Mouse (Mus musculus) bone marrow, adult 2 months (tissue): ENCODE data around the gene Rcc2. TPM values are rescaled to one million over a fixed set of nuclear protein-coding genes. Genes with fewer than 3 reads are reported as not detected.
A peak's percentile ranks its signal among the peaks of the same experiment; 100 is the strongest.

Source experiments
- H3K27ac ChIP-seq: fragments of 200-500 bp; 2 replicates; pipeline ENCODE4 v1.5.1; 2012; ENCODE audit warnings: low read depth, mild to moderate bottlenecking, control low read depth, inconsistent platforms, low read length; ENCODE audit not compliant: control insufficient read depth, poor library complexity, insufficient read depth
- H3K4me1 ChIP-seq: fragments of 200-500 bp; 2 replicates; pipeline ENCODE4 v1.6.1; 2011; ENCODE audit warnings: low read length; ENCODE audit not compliant: control insufficient read depth, insufficient read depth
- H3K4me3 ChIP-seq: fragments of 200-500 bp; replicated peaks from 2 replicates; pipeline ENCODE3; 2011; ENCODE audit warnings: mild to moderate bottlenecking, low read depth, low read length, control low read depth; ENCODE audit not compliant: control insufficient read depth
- CTCF ChIP-seq: fragments of 200-500 bp; IDR thresholded peaks from 2 replicates; pipeline ENCODE4 v1.5.1; 2011; ENCODE audit warnings: low read length, control low read depth; ENCODE audit not compliant: control insufficient read depth, insufficient read depth
- POLR2A ChIP-seq: fragments of 200-500 bp; IDR thresholded peaks from 2 replicates; pipeline ENCODE4 v1.6.1; 2011; ENCODE audit warnings: low read depth, mild to moderate bottlenecking, control low read depth, low read length, borderline replicate concordance; ENCODE audit not compliant: control insufficient read depth
- WGBS: fragments of 180-500 bp; shearing (Covaris S2); methylation state at CpG from one replicate; pipeline ENCODE4 v1.1.7; 2018; 5-methylcytosine and 5-hydroxymethylcytosine counted together
- polyA plus RNA-seq: library from polyadenylated mRNA; stranded (reverse); fragments of >200 nt; gene quantifications from 2 replicates; pipeline ENCODE4 v1.2.4, GENCODE M21; 2011; ENCODE audit warnings: low replicate concordance; ENCODE audit not compliant: missing spikeins, insufficient read depth, insufficient read length

The Rcc2 gene
- polyA plus RNA-seq, 1 experiment: 105 TPM

- H3K4me1 ChIP-seq: peaks cover 2% of the 10 kb centered on the region; the same call in 1 of the 2 replicates
- H3K27ac ChIP-seq: no peak overlapping the region; the same call in 1 of the 2 replicates
- TF ChIP-seq CTCF (no peak), POLR2A (no peak)
- H3K4me3 ChIP-seq: peak overlapping the region; percentile 6
- 38% methylated on average over 8 of the region's 8 CpGs for WGBS
Measured at GRCm38 (mm10) chr4:140683608-140684007, 16.7 kb upstream of the Rcc2 start.

GRCm38 (mm10) chr4:140684141-140684871 is 16.0 kb upstream of the Rcc2 start:
- Histone ChIP-seq H3K4me3 (no peak overlapping the region), H3K27ac (0 out of 2 replicates have a peak overlapping the region, but pooled peaks have one; percentile 17), H3K4me1 (peaks cover 2% of the 10 kb centered on the region; the same call in 1 of the 2 replicates)
- TF ChIP-seq POLR2A: no peak
- TF ChIP-seq CTCF: no peak
- under 1% methylated on average over 16 of the region's 16 CpGs for WGBS

- peaks cover 5% of the 10 kb centered on the region; the same call in 1 of the 2 replicates for H3K4me1 ChIP-seq
- 37% methylated on average over 6 of the region's 6 CpGs for WGBS
- H3K4me3 ChIP-seq: no peak overlapping the region
- no peak overlapping the region for H3K27ac ChIP-seq
- TF ChIP-seq CTCF (no peak), POLR2A (no peak)
Measured at GRCm38 (mm10) chr4:140684881-140685303, 15.4 kb upstream of the Rcc2 start.

- peaks cover 7% of the 10 kb centered on the region; the same call in 1 of the 2 replicates for H3K4me1 ChIP-seq
- H3K27ac ChIP-seq: no peak overlapping the region
- 55% methylated on average over 11 of the region's 12 CpGs for WGBS
- TF ChIP-seq CTCF: no peak
- no peak for TF ChIP-seq POLR2A
- H3K4me3 ChIP-seq: no peak overlapping the region
Measured at GRCm38 (mm10) chr4:140688044-140688825, 12.1 kb upstream of the Rcc2 start.

DNA sequence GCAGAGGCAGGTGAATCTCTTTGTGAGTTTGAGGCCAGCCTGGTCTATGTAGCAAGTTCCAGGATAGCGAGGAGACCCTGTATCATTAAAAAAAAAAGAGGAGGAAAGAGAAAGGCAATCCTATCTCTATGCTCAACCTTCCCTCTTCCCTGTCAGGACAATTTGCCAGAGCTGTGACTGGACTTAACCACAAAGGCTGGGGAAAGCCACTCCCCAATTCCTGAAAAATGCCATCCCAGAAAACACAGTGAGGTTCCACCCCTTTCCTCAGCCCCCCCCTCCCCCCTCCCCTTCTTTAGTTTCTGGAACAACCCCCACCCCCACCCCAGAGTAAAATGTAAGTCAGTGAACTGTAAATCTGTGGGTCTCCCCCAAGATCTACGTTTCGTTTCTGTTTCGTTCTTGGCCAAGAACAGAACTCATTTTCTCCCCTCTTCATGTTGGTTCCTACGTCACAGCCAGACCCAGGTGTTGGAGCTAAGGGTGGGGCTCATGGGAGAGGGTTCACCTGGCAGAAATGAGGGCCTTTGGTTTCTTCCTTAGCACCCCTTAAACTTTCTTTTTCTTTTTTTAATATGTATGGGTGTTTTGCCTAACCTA is 11.4 kb upstream of the Rcc2 start:
- no peak overlapping the region for H3K4me3 ChIP-seq
- no peak overlapping the region for H3K27ac ChIP-seq
- 46% methylated on average over 5 of the region's 5 CpGs for WGBS
- TF ChIP-seq POLR2A (no peak), CTCF (no peak)
- H3K4me1 ChIP-seq: peaks cover 5% of the 10 kb centered on the region; the same call in 1 of the 2 replicates

DNA sequence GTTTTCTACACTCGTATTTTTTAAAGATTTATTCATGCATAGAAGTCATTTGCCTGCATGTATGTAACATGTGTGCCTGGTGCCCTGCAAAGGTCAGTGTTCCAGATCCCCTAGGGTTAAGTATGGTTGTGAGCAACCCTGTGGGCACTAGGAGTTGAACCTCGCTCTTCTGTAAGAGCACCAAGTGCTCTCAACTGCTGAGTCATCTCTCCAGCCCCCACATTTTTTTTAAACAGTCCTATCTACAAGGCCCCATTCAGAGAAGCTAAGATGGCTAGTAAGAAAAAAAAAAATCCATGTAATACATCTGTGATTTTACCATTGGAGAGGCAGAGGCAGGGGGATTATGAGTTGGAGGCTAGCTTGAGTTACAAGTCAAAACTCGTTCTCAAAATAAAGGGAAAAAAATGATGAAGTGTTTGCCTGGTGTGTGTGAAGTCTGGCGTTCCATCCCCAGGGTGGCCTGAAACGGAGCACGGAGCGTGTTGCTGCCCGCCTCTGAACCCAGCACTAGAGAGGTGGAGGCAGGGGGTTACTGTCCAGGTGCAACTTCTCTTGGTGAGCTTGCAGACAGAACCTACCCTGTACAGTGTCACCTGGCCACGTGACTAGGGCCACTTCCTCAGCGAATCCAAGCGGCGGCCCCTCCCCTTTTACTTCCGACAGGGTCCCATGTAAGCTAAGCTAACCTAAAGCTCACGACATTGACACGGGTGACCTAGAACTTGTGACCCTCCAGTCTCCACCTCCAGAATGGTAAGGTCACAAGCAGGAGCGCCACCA is 10.3 kb upstream of the Rcc2 start:
- 46% methylated on average over 16 of the region's 16 CpGs for WGBS
- no peak overlapping the region for H3K27ac ChIP-seq
- TF ChIP-seq POLR2A: no peak
- no peak for TF ChIP-seq CTCF
- peaks cover 5% of the 10 kb centered on the region; the same call in 1 of the 2 replicates for H3K4me1 ChIP-seq
- no peak overlapping the region for H3K4me3 ChIP-seq

- Histone ChIP-seq H3K4me3 (no peak overlapping the region), H3K27ac (no peak overlapping the region), H3K4me1 (peaks cover 5% of the 10 kb centered on the region; the same call in 1 of the 2 replicates)
- TF ChIP-seq POLR2A (no peak), CTCF (no peak)
- 57% methylated on average over 7 of the region's 7 CpGs for WGBS
Measured at GRCm38 (mm10) chr4:140691481-140691880, 8.9 kb upstream of the Rcc2 start.
